Mouse (Mus musculus) ES-Bruce4 (cell line): Measurements from ENCODE around the gene Cul4a. TPM values are rescaled to one million over a fixed set of nuclear protein-coding genes. Genes with fewer than 3 reads are reported as not detected.

ENCODE experiments used
- H3K27ac ChIP-seq: 2 replicates; pipeline ENCODE4 v1.5.1; 2012; ENCODE audit warnings: low read length, inconsistent platforms; ENCODE audit not compliant: insufficient read depth
- H3K27me3 ChIP-seq: 2 replicates; pipeline ENCODE4 v1.6.1; 2012; ENCODE audit warnings: mild to moderate bottlenecking, low read length, inconsistent platforms; ENCODE audit not compliant: control insufficient read depth, poor library complexity, insufficient read depth, severe bottlenecking
- H3K36me3 ChIP-seq: 2 replicates; pipeline ENCODE4 v1.6.1; 2012; ENCODE audit warnings: inconsistent platforms, mild to moderate bottlenecking, low read length, moderate library complexity; ENCODE audit not compliant: control insufficient read depth, poor library complexity, insufficient read depth, severe bottlenecking
- H3K4me1 ChIP-seq: one replicate; pipeline ENCODE4 v1.8.1; 2011; ENCODE audit warnings: low read length; ENCODE audit not compliant: control insufficient read depth, insufficient read depth
- H3K4me3 ChIP-seq: 2 replicates; pipeline ENCODE4 v1.5.1; 2011; ENCODE audit warnings: low read depth, mild to moderate bottlenecking, low read length
- H3K9ac ChIP-seq: 2 replicates; pipeline ENCODE4 v1.6.1; 2012; ENCODE audit warnings: low read depth, mild to moderate bottlenecking, inconsistent platforms; ENCODE audit not compliant: poor library complexity, severe bottlenecking
- H3K9me3 ChIP-seq: replicated peaks from 2 replicates; pipeline ENCODE4 v1.6.1; 2012; ENCODE audit warnings: mild to moderate bottlenecking, low read length, inconsistent platforms; ENCODE audit not compliant: control insufficient read depth, poor library complexity, insufficient read depth, severe bottlenecking
- CTCF ChIP-seq: IDR thresholded peaks from one replicate; pipeline ENCODE4 v1.8.1; 2011; ENCODE audit warnings: low read depth, low read length
- EP300 ChIP-seq: IDR thresholded peaks from 2 replicates; pipeline ENCODE4 v1.6.1; 2011; ENCODE audit warnings: low read depth, low read length; ENCODE audit not compliant: insufficient read depth
- POLR2A ChIP-seq: IDR thresholded peaks from one replicate; pipeline ENCODE4 v1.8.1; 2011; ENCODE audit warnings: low read length; ENCODE audit not compliant: insufficient read depth
- polyA plus RNA-seq: library from polyadenylated mRNA; stranded (reverse); fragments of >200 nt; gene quantifications from 2 replicates; pipeline ENCODE4 v1.2.4, GENCODE M21; 2011; ENCODE audit warnings: low read depth; ENCODE audit not compliant: missing spikeins, insufficient read depth, insufficient read length

The Cul4a gene
- polyA plus RNA-seq, 1 experiment: 83.3 TPM

DNA sequence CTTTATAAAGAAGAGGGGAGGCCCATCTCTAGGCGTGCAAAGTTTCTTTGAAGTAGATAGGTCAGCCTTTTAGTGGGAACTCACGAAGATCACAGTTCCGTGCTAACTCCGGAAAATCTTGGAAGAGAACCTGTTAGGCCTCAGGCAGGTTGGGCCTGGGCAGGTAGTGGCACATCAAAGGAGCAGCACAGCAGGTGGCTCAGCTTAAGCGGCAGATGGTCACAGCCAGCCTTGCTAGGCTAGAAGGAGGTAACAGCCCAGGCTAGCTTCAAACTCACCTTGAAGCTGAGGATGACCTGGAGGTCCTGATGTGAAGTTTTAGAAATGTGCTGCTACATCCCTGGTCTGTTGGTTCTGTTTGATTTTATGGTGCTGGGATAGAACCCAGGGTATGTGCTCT lies 44.4 kb downstream of the Cul4a start:
- Histone ChIP-seq H3K4me1 (no peaks in the 10 kb centered on the region), H3K4me3 (no peak overlapping the region), H3K27ac (no peak overlapping the region), H3K27me3 (no peaks in the 10 kb centered on the region), H3K9ac (no peak overlapping the region), H3K9me3 (no peaks in the 10 kb centered on the region), H3K36me3 (no peaks in the 10 kb centered on the region)
- TF ChIP-seq POLR2A (no peak), CTCF (no peak), EP300 (no peak)

DNA sequence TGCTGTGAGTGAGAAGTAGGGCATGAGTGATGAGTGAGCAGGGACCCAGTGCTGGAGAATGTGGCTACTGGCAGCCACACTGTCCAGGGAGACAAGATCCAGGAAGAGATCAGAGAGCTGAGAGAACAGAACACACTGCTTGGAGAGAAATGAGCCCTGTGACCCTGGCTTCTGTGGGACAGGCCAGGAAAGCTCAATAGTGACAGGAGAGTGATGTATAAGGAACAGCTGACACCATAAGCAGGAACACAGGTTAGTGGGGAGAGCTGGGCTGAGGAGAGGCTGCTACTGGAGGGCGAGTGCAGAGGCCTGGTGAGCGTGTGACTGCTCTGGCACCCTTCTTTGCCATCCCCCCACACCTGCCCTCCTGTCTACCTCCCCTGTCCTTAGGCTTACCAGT lies 45.5 kb downstream of the Cul4a start:
- Histone ChIP-seq H3K4me3 (no peak overlapping the region), H3K4me1 (no peaks in the 10 kb centered on the region), H3K9ac (no peak overlapping the region), H3K36me3 (no peaks in the 10 kb centered on the region), H3K9me3 (no peaks in the 10 kb centered on the region), H3K27ac (no peak overlapping the region), H3K27me3 (no peaks in the 10 kb centered on the region)
- TF ChIP-seq CTCF: no peak

DNA sequence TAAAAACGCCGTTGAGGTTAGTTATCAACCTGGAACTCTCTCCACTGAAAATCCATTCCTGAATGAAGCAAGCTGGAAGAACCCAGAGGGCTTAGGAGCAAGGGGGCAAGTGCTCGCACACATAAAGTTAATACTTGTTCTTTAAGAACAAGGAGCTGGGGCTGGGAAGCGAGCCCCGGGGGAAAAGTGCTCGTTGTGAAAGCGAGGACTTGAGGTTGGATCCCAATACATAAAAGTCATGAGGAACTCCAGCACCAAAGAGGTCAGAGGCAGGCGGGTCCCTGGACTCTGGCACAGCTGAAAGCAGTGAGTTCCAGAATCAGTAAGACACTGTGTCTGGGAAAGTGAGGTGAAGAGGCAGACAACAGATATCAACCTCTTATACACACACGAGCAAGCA lies 48.7 kb downstream of the Cul4a start:
- Histone ChIP-seq H3K4me3 (no peak overlapping the region), H3K9ac (no peak overlapping the region), H3K36me3 (no peaks in the 10 kb centered on the region), H3K9me3 (no peaks in the 10 kb centered on the region), H3K4me1 (no peaks in the 10 kb centered on the region), H3K27me3 (no peaks in the 10 kb centered on the region), H3K27ac (no peak overlapping the region)
- no peak for TF ChIP-seq CTCF

DNA sequence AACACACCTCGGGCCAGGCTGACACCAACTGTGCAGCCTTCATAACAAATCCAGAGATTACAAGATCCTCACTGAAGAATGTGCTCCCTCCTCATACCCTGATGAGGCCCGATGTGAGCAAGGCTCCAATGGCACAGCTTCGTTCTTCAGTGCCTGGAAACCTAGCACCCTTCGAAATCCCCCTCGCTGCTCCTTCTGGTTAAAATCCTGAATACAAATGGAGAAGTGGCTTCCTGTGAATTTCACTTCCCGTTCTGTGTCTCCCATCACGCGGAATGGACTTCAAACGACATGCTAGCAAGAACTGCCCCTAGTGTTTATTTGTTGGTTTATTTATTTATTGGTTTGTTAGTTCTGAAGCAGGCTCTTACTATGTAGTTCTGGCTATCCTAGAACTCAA lies 49.9 kb downstream of the Cul4a start:
- TF ChIP-seq CTCF: no peak
- no peak for TF ChIP-seq POLR2A
- TF ChIP-seq EP300: no peak
- Histone ChIP-seq H3K27ac (no peak overlapping the region), H3K9ac (no peak overlapping the region), H3K9me3 (no peaks in the 10 kb centered on the region), H3K4me3 (no peak overlapping the region), H3K27me3 (no peaks in the 10 kb centered on the region), H3K36me3 (no peaks in the 10 kb centered on the region), H3K4me1 (no peaks in the 10 kb centered on the region)

DNA sequence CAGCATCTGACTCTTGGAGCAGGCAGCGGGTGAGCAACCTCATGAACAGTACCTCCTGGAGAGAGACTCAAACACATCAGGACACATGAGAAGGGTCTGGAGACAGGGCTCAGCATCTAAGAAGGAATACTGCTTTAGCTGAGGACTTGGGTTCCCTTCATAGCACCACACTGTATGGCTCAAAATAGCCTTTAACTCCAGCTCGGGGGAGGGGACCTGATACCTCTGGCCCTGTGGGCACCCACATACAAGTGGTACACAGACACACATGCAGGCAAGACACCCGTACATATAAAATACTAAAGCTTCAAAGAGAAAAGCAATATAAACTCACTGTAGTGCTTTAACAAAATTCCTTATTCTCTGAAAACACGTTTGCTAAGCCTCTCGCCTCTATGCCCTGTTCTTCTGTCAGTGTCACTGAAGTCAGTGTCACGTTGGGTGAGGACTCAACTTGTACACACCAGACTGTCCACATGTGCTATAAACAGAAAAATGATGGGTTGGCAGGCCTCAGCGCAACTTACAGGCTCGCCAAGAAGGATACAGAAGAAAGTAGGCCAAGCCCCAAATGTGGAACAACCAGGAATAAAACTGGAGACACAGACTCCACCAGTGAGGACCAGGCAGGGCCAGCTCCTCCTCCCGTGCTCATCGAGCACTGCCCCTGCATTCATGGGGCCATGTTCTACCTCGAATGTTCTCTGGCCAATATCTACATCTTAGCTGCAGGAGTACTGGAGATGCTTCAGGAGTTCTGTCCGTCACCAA lies 51.1 kb downstream of the Cul4a start:
- Histone ChIP-seq H3K4me1 (no peaks in the 10 kb centered on the region), H3K27me3 (no peaks in the 10 kb centered on the region), H3K9ac (no peak overlapping the region), H3K9me3 (no peaks in the 10 kb centered on the region), H3K36me3 (peaks cover 3% of the 10 kb centered on the region; the same call in 1 of the 2 replicates), H3K4me3 (no peak overlapping the region), H3K27ac (no peak overlapping the region)
- TF ChIP-seq EP300 (no peak), CTCF (no peak), POLR2A (no peak)

DNA sequence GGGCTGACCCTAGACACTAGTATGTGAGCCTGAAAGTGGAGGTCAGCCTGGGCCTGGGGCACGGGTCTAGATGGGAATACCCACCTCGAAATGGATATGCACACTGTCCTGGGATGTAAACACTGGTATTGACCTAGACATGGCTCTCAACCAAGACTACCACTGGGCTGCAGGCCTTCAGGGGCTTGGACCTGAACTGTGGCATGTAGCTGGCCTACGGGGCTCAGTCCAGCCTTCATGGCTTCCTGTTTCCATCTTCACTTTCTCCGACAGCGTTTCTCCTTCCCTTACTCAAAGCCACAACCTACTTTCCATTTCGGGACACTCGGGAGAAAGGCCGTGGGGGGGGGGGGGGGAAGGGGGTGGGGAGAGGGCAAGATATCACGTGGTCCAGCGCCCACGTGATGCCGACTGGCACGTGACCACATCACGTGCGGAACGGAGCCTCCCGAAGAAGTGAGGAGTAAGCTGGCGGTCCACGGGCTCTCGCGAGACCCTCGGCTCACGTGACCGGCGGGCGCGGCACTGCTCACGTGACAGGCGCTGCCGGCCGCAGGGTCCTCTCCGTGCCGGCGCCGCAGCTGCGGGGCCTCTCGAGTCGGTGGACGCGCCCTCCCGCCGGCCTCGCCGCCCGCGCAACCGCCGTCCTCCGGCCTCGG lies 53.4 kb downstream of the Cul4a start, which contains the start of gene Lamp1:
TSS of gene Lamp1 (plus strand) at position 444 of the 659 bp plus-strand sequence.
- H3K36me3 ChIP-seq: peaks cover 4% of the 10 kb centered on the region

More for the DNA sequence above, 53.4 kb downstream of the Cul4a start, which contains the start of gene Lamp1:
- Histone ChIP-seq H3K4me1 (no peaks in the 10 kb centered on the region), H3K9me3 (no peaks in the 10 kb centered on the region), H3K9ac (peak within 1 kb of the TSS; percentile 93), H3K27ac (no peak within 1 kb of the TSS), H3K4me3 (peak within 1 kb of the TSS; percentile 91), H3K27me3 (no peaks in the 10 kb centered on the region)
- TF ChIP-seq EP300 (peak; percentile 92; the same call in 1 of the 2 replicates), POLR2A (no peak)
